Mouse (Mus musculus): Measurements from ENCODE around the gene Sh2d3c. TPM values are rescaled to one million over a fixed set of nuclear protein-coding genes. Genes with fewer than 3 reads are reported as not detected.

Gene Sh2d3c
- polyA plus RNA-seq, 1 experiment from 2014 or later, result 26.5 TPM

GRCm38 (mm10) chr2:32768661-32769285 lies 47.9 kb downstream of the Sh2d3c start:
- H3K27me3 ChIP-seq (replicated peaks; ENCODE audit: control insufficient read depth, insufficient read depth, low read length), result no peaks in the 10 kb centered on the region
- H3K27ac ChIP-seq (ENCODE audit: low read length), result no peak overlapping the region
- 53% methylated on average over 19 of the region's 19 CpGs for WGBS
- peaks cover 6% of the 10 kb centered on the region for H3K4me1 ChIP-seq (ENCODE audit: control insufficient read depth, insufficient read depth, low read length)
- no peaks in the 10 kb centered on the region for H3K36me3 ChIP-seq (ENCODE audit: control insufficient read depth, insufficient read depth, low read length)
- no peaks in the 10 kb centered on the region for H3K9me3 ChIP-seq (ENCODE audit: control insufficient read depth, low read length)
- H3K4me3 ChIP-seq (ENCODE audit: low read length), result no peak overlapping the region
- peak; percentile 32; the same call in 1 of the 2 replicates for ATAC-seq
- no peak overlapping the region for H3K4me2 ChIP-seq (ENCODE audit: low read depth, low read length)
- peak overlapping the region; percentile 34; the same call in 1 of the 2 replicates for H3K9ac ChIP-seq (ENCODE audit: low read depth, low read length)

- no peaks in the 10 kb centered on the region for H3K36me3 ChIP-seq (ENCODE audit: control insufficient read depth, insufficient read depth, low read length)
- ATAC-seq, result no peak
Observed at GRCm38 (mm10) chr2:32769327-32770085, 48.7 kb downstream of the Sh2d3c start.

GRCm38 (mm10) chr2:32771886-32772285 lies 51.0 kb downstream of the Sh2d3c start:
- ATAC-seq, result no peak
- Histone ChIP-seq H3K9me3 (ENCODE audit: control insufficient read depth, low read length) (no peaks in the 10 kb centered on the region), H3K9ac (ENCODE audit: low read depth, low read length) (0 out of 2 replicates have a peak overlapping the region, but pooled peaks have one; percentile 6), H3K4me2 (ENCODE audit: low read depth, low read length) (no peak overlapping the region), H3K4me3 (ENCODE audit: low read length) (no peak overlapping the region), H3K4me1 (ENCODE audit: control insufficient read depth, insufficient read depth, low read length) (peaks cover 19% of the 10 kb centered on the region), H3K27ac (ENCODE audit: low read length) (0 out of 2 replicates have a peak overlapping the region, but pooled peaks have one; percentile 9), H3K36me3 (ENCODE audit: control insufficient read depth, insufficient read depth, low read length) (no peaks in the 10 kb centered on the region), H3K27me3 (replicated peaks; ENCODE audit: control insufficient read depth, insufficient read depth, low read length) (no peaks in the 10 kb centered on the region)
- 24% methylated on average over 12 of the region's 12 CpGs for WGBS

More at GRCm38 (mm10) chr2:32769327-32770085, 48.7 kb downstream of the Sh2d3c start:
- WGBS, result 71% methylated on average over 5 of the region's 5 CpGs
- Histone ChIP-seq H3K9ac (ENCODE audit: low read depth, low read length) (no peak overlapping the region), H3K27ac (ENCODE audit: low read length) (no peak overlapping the region), H3K27me3 (replicated peaks; ENCODE audit: control insufficient read depth, insufficient read depth, low read length) (no peaks in the 10 kb centered on the region), H3K9me3 (ENCODE audit: control insufficient read depth, low read length) (no peaks in the 10 kb centered on the region), H3K4me1 (ENCODE audit: control insufficient read depth, insufficient read depth, low read length) (peaks cover 6% of the 10 kb centered on the region), H3K4me2 (ENCODE audit: low read depth, low read length) (no peak overlapping the region), H3K4me3 (ENCODE audit: low read length) (no peak overlapping the region)

GRCm38 (mm10) chr2:32772626-32773279 lies 51.9 kb downstream of the Sh2d3c start:
- H3K36me3 ChIP-seq (ENCODE audit: control insufficient read depth, insufficient read depth, low read length), result no peaks in the 10 kb centered on the region
- H3K9me3 ChIP-seq (ENCODE audit: control insufficient read depth, low read length), result no peaks in the 10 kb centered on the region
- H3K4me1 ChIP-seq (ENCODE audit: control insufficient read depth, insufficient read depth, low read length), result peaks cover 19% of the 10 kb centered on the region
- no peak overlapping the region for H3K4me2 ChIP-seq (ENCODE audit: low read depth, low read length)
- H3K27ac ChIP-seq (ENCODE audit: low read length), result no peak overlapping the region
- ATAC-seq, result no peak
- no peak overlapping the region for H3K9ac ChIP-seq (ENCODE audit: low read depth, low read length)
- no peak overlapping the region for H3K4me3 ChIP-seq (ENCODE audit: low read length)
- 81% methylated on average over 8 of the region's 8 CpGs for WGBS
- no peaks in the 10 kb centered on the region for H3K27me3 ChIP-seq (replicated peaks; ENCODE audit: control insufficient read depth, insufficient read depth, low read length)

GRCm38 (mm10) chr2:32775359-32776074 lies 54.7 kb downstream of the Sh2d3c start, which contains the start of the genes Ttc16 and Ptrh1:
Gene Ttc16, minus strand, starts transcription at chr2:32775633.
Gene Ptrh1, plus strand, starts transcription at chr2:32775786.
- Histone ChIP-seq H3K4me1 (ENCODE audit: control insufficient read depth, insufficient read depth, low read length) (peaks cover 17% of the 10 kb centered on the region), H3K9me3 (ENCODE audit: control insufficient read depth, low read length) (no peaks in the 10 kb centered on the region), H3K4me3 (ENCODE audit: low read length) (peak within 1 kb of the TSS; percentile 64), H3K27me3 (replicated peaks; ENCODE audit: control insufficient read depth, insufficient read depth, low read length) (no peaks in the 10 kb centered on the region), H3K36me3 (ENCODE audit: control insufficient read depth, insufficient read depth, low read length) (no peaks in the 10 kb centered on the region), H3K9ac (ENCODE audit: low read depth, low read length) (peak within 1 kb of the TSS; percentile 69), H3K4me2 (ENCODE audit: low read depth, low read length) (peak within 1 kb of the TSS; percentile 93), H3K27ac (ENCODE audit: low read length) (peak within 1 kb of the TSS; percentile 73)
- peak; percentile 96 for ATAC-seq
- under 1% methylated on average over 46 of the region's 46 CpGs for WGBS

- no peaks in the 10 kb centered on the region for H3K9me3 ChIP-seq (ENCODE audit: control insufficient read depth, low read length)
- ATAC-seq, result no peak
- no peaks in the 10 kb centered on the region for H3K27me3 ChIP-seq (replicated peaks; ENCODE audit: control insufficient read depth, insufficient read depth, low read length)
- peak overlapping the region; percentile 93 for H3K4me2 ChIP-seq (ENCODE audit: low read depth, low read length)
- peak overlapping the region; percentile 67 for H3K9ac ChIP-seq (ENCODE audit: low read depth, low read length)
- peaks cover 17% of the 10 kb centered on the region for H3K4me1 ChIP-seq (ENCODE audit: control insufficient read depth, insufficient read depth, low read length)
- peak overlapping the region; percentile 64 for H3K4me3 ChIP-seq (ENCODE audit: low read length)
- H3K27ac ChIP-seq (ENCODE audit: low read length), result no peak overlapping the region
- 24% methylated on average over 22 of the region's 22 CpGs for WGBS
- H3K36me3 ChIP-seq (ENCODE audit: control insufficient read depth, insufficient read depth, low read length), result no peaks in the 10 kb centered on the region
Observed at GRCm38 (mm10) chr2:32776192-32776591, 55.3 kb downstream of the Sh2d3c start.

- H3K4me2 ChIP-seq (ENCODE audit: low read depth, low read length), result no peak overlapping the region
- no peak overlapping the region for H3K27ac ChIP-seq (ENCODE audit: low read length)
- no peak overlapping the region for H3K4me3 ChIP-seq (ENCODE audit: low read length)
- no peaks in the 10 kb centered on the region for H3K27me3 ChIP-seq (replicated peaks; ENCODE audit: control insufficient read depth, insufficient read depth, low read length)
- no peak overlapping the region for H3K9ac ChIP-seq (ENCODE audit: low read depth, low read length)
- peaks cover 13% of the 10 kb centered on the region for H3K4me1 ChIP-seq (ENCODE audit: control insufficient read depth, insufficient read depth, low read length)
- 92% methylated on average over 6 of the region's 6 CpGs for WGBS
- no peaks in the 10 kb centered on the region for H3K36me3 ChIP-seq (ENCODE audit: control insufficient read depth, insufficient read depth, low read length)
- no peak for ATAC-seq
- no peaks in the 10 kb centered on the region for H3K9me3 ChIP-seq (ENCODE audit: control insufficient read depth, low read length)
Observed at GRCm38 (mm10) chr2:32778081-32778480, 57.2 kb downstream of the Sh2d3c start.

GRCm38 (mm10) chr2:32779131-32779530 lies 58.3 kb downstream of the Sh2d3c start:
- Histone ChIP-seq H3K9me3 (ENCODE audit: control insufficient read depth, low read length) (no peaks in the 10 kb centered on the region), H3K27ac (ENCODE audit: low read length) (no peak overlapping the region), H3K4me1 (ENCODE audit: control insufficient read depth, insufficient read depth, low read length) (peaks cover 15% of the 10 kb centered on the region), H3K4me3 (ENCODE audit: low read length) (no peak overlapping the region), H3K36me3 (ENCODE audit: control insufficient read depth, insufficient read depth, low read length) (no peaks in the 10 kb centered on the region), H3K4me2 (ENCODE audit: low read depth, low read length) (no peak overlapping the region), H3K9ac (ENCODE audit: low read depth, low read length) (no peak overlapping the region), H3K27me3 (replicated peaks; ENCODE audit: control insufficient read depth, insufficient read depth, low read length) (no peaks in the 10 kb centered on the region)
- ATAC-seq, result no peak
- 23% methylated on average over 8 of the region's 8 CpGs for WGBS

- Histone ChIP-seq H3K9ac (ENCODE audit: low read depth, low read length) (no peak overlapping the region), H3K36me3 (ENCODE audit: control insufficient read depth, insufficient read depth, low read length) (no peaks in the 10 kb centered on the region), H3K4me1 (ENCODE audit: control insufficient read depth, insufficient read depth, low read length) (peaks cover 15% of the 10 kb centered on the region), H3K27ac (ENCODE audit: low read length) (no peak overlapping the region), H3K4me2 (ENCODE audit: low read depth, low read length) (no peak overlapping the region), H3K9me3 (ENCODE audit: control insufficient read depth, low read length) (no peaks in the 10 kb centered on the region), H3K27me3 (replicated peaks; ENCODE audit: control insufficient read depth, insufficient read depth, low read length) (no peaks in the 10 kb centered on the region), H3K4me3 (ENCODE audit: low read length) (no peak overlapping the region)
- no peak for ATAC-seq
- 93% methylated on average over 6 of the region's 6 CpGs for WGBS
Observed at GRCm38 (mm10) chr2:32779714-32780113, 58.9 kb downstream of the Sh2d3c start.

Data from intestine, embryonic 16.5 days (tissue).